Mouse (Mus musculus): ENCODE measurements around the gene Ccz1.
"Not testable (repeated sequence)": the region's sequence is repeated elsewhere in the genome, so short reads cannot be mapped to it uniquely, and the experiment has no call there.

The Ccz1 gene

DNA sequence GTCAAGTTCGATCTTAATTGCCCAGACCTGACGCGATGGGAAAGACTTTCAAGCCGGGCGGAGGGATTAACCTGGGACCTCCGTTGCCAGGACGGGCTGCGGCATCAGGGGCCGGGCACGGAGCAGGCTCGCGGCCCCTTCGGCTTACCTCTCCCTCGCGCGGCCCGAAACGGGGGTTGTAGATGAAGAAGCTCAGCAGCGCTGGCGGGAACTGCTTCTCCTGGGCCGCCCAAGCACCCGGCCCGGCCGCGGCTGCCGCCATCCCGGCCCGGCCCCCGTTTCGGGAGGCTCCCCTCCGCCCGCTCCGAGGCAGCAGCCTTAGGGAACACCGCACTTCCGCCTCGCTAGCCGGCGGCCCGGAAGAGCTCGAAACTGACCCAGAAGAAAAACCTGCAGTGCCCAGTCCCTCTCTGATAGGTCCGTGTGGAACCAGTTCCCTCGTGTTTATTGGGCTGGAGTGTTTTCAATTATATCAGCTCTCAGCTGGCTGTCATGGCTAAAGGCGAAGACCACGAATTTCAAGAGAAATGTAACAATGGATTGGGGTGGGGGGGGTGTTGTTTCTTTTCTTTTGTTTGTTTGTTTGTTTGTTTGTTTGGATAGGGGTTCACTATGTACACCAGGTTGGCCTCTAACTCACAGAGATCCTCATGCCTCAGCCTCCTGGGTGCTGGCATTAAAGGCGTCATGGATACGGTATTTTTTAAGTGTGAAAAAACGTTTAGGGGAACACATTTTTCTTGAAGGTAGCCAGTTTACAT is at the start of gene Ccz1:
Ccz1 (minus strand) TSS at position 327 of the 761 bp plus-strand sequence.
- peak; percentile 77 for DNase-seq (ENCODE audit: low spot score)

DNA sequence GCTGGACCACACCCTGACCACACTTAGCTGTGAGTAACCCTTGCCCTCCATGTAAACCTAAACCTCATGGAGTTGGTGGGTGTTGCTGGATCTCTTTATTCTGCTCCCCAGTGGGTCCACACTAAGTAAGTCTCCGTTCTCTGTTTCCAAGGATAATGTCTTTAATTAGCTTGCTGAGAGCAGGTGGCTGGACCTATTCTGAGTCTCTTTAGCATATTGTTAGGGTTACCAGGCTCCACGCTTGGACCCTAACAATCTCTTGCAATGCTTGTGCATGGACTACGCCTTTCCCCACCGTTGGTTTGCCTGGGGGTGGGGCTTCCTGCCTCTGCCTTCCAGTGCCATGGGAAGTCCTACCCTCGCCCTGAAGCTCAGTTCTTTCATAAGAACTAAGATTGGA is 49.4 kb upstream of the Ccz1 start:
- DNase-seq (ENCODE audit: low spot score) = no peak

DNA sequence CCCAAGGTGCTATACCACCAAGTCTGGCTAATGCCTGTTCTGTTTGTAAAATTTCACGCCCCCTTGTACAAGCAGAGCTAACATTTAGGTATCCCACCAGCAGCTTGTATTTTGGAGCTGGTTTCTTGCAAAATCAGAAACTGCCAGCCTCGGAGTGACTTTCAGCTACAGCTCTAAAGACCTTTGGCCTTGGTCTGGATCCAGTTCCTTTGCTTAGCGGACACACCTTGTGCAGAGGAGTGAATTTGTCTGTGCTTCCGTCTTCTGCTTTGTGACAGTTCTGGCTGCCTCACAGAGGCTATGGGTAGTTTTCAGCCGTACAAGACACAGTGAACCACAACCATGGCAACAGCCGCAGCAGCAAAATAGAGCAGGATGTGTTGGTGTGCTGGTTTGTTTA is 39.7 kb upstream of the Ccz1 start:
- DNase-seq (ENCODE audit: low spot score) = no peak

DNA sequence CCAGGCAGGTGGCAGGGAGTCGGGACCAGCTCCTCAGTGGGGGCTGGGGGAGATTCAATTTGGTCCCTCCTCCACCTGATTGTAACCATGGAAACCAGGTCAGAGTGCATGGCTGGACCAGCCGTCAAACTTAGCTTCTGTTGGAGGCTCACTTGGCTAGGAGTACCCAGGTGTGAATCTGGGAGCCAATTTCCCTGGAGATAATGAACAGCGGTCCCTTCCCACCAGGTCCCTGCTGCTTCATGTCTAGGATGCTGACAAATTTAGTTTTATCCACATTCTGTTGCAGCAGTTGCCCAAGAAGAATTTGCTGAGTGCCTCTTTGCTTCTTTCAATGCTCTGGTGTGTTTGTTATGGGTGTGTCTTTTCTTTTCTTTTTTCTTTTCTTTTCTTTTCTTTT is 38.8 kb upstream of the Ccz1 start:
- DNase-seq (ENCODE audit: low spot score) = no peak

DNA sequence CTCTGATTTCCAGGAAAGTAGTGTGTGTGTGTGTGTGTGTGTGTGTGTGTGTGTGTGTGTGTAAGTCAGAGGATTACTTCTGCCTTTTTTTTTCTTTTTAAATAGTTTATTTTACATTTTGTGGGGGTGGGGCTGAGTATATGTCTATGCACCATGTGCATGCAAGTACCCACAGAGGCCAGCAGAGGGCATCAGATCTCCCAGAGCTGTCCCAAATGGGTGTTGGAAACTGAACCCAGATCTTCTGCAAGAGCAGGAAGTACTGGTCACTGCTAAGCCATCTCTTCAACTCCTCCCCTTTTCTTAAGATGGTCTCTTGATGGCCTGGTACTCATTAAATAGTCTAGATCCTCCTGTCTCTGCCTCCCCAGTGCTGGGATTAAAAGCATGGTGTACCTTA is 36.6 kb upstream of the Ccz1 start:
- no peak for DNase-seq (ENCODE audit: low spot score)

DNA sequence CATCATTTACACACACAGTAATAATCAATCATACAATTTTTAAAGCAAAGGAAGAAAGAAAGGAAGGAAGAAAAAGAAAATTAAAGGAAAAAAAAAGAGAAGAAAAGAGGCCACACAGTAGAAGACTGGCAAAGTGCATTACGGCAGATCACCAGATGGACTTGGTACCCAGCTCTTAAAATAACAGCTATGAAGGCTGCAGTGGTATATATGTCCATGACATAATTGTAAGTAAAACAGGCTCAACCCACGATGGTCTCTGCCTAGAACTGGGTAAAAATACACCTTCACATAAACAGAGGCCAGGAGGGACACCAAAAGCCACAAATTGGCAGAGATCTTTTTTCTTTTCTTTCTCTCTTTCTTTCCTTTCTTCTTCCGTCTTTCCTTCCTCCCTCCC is 35.2 kb upstream of the Ccz1 start:
- DNase-seq (ENCODE audit: low spot score) = no peak

DNA sequence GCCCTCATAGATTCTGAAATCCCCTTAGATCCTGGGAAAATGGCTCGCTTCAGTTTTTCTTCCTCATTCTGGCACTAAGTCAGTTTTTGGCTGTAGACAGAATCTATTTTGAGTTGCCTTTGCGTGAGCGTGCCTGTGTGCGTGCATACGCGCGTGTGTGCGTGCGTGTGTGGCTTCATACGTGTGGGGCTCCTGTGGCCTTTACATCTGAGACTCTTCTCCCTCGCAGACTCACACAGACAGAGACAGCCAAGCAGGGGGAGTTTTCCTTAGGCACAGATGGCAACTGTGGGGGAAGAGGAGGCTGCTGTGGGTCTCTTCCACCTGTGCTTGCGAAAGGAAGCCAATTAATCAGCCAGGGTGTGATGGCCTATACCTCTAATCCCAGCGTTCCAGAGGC is 32.6 kb upstream of the Ccz1 start:
- no peak for DNase-seq (ENCODE audit: low spot score)

DNA sequence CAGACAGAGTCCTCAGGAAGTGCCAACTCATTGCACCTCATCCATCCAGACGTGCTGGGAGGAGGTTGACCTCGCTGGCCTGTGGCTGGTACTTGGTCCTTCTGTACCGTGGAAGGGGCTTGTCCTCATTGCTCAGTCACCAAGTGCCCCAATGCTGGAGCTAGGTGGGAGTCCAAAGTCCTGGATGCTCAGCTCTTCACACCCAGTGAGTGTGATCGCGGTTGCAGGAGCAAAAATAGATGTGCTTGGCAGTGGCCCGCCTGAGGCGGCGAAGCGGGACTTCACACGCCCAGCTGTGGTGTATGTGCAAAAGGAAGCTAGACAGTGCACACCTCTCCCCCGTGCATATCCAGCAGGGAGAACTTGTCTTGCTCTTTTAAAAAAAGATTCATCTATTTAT is 28.5 kb upstream of the Ccz1 start:
- DNase-seq (ENCODE audit: low spot score) = no peak

DNA sequence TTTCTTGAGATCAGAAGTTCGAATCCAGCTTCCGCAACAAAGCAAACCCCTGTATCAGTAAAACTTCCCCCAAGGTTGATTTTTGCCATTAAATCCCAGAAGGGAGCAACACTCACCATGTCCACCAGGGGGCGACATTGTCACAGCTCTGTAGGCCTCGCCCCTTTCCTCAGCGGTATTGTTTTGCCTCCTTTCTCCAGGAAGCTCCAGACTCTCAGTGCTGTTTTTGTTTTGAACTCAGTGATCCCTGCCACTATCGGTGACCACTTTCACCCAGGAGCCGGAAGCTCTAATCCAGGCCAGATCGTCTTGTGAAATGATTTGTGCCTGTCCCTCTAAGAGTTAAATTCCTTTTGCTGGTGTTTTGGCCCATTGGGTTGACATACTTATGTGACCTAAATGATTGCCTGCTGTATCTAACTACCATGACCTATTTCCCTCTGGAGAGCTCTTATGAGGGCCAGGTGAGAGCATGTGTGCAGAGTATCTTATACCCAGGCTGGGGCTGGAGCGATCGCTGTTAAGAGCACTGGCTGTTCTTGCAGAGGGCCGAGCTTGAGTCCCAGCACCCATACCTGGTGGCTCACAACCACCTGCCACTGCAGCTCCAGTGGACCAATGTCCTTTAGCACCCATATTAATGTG is 26.2 kb upstream of the Ccz1 start:
- peak; percentile 63 for DNase-seq (ENCODE audit: low spot score)

DNA sequence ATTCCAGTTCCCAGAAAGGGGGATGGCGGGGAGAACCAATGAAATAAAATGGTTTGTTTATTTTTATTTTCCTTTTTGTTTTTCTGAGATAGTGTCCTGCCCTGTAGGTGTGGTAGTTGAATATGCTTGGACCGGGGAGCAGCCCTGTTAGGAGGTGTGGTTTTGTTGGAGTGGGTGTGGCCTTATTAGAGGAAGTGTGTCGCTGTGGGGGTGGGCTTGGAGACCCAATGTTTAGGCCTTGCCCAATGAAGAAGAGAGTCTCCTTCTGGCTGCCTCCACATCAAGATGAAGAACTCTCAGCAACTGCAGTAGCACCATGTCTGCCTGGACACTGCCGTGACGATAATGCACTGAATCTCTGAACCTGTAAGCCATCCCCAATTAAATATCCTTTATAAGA is 25.2 kb upstream of the Ccz1 start:
- no peak for DNase-seq (ENCODE audit: low spot score)

DNA sequence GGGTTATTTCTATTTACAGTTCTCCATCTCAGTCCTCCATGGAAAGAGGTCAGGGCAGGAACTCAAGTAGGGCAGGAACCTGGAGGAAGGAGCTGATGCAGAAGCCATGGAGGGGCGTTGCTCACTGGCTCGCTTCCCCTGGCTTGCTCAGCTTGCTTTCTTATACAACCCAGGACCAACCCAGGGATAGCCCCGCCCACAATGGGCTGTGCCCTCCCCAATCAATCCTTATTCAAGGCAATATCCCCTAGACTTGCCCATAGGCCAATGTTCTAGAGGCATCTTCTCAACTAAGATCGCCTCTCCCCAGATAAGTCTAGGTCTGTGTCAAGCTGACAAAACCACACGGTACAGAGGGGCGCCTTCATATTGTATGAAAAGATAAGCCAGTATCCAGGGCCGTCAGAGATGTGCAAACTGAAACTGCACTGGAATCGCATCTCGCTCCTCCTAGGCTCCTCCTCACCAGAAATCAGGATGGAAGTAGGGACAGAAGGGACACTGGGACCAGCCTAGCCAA is 24.5 kb upstream of the Ccz1 start:
- DNase-seq (ENCODE audit: low spot score) = no peak

DNA sequence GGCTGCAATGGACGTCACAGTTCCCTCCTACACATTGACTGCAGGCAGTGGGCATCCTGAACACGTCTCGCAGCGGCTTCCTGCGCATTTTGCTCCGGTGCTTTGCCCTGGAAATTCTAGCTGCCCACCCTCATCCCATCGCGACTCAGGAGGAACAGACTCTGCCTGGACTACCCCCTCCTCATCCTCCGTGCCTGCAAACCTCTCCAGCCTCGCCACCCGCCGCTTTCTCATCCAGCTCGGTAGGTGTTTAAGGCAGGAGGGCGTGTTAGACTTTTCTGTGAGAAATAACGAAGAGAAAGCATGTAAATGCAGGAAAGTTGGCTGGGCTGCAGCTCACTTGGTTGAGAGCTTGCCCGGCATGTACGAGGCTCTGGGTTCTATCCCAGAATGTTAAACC is 22.3 kb upstream of the Ccz1 start:
- DNase-seq (ENCODE audit: low spot score) = no peak

DNA sequence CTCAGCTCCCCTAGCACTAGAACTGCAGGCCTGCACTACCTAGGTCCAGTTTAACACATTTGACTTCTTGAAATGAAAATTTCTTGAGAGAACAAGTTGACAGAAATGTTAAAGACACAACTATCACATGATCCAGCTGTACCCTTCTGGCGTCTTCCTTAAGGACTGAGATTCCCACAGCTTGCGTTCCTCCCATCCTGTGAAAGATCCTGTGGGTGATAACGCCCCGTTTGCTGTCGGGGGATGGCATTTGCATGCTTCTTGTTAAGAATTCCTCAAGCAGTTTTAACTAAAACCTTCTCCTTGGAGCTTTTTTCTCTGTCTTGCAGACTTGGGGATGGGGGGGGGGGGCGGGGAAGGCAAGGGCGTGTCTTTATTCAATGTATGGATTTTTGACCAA is 19.9 kb upstream of the Ccz1 start:
- DNase-seq (ENCODE audit: low spot score) = no peak

DNA sequence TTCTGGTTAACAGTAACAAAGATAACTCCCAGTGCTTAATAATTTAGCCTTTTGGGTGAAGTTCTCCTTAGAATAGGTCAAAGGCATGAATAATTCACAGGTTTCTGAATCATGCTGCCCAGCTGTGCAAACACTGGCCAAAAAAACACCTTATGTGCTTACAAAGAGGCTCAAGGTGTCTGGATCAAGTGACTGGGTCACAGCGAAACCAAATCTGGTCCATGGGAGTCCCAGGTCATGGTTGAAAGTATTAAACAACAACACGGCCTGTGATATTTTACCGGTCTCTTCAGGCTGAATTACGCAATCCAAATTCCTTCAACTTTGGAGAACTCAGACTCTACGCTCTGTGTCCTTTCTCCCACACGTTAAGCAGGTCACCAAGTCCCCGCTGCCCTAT is 17.8 kb upstream of the Ccz1 start:
- no peak for DNase-seq (ENCODE audit: low spot score)

DNA sequence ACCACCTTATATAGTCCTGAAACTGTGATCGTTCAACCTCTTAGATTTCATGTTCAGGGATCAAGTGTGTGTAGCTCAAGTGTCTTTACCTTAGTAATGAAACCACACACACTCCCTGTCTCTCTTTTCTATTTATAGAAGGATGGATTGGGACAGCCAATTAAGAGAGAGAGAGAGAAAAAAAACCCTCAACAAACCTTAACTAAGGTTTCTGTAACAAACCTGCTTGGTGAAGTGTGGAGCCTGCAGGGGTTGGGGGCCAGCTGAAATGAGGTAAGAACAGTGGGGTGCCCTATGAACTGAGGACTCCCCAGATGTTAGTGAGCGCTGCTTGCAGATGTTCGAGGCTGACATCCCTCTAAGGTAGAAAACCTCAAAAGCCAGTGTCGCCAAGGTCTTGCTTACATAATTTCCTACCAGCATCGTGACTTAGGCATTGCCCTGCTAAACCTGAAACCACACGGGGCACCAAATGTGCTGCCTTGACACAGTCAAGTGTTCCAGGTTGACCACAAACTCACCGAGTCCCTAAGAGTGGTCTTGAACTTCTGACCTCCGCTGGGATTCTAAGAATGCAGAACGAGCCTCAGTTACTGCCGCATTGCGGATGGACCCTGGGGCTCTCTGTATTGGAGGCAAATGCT is 12.1 kb upstream of the Ccz1 start, which contains the start of gene Ocm:
Ocm (minus strand) TSS at position 51 of the 644 bp plus-strand sequence.
- DNase-seq (ENCODE audit: low spot score) = no peak

DNA sequence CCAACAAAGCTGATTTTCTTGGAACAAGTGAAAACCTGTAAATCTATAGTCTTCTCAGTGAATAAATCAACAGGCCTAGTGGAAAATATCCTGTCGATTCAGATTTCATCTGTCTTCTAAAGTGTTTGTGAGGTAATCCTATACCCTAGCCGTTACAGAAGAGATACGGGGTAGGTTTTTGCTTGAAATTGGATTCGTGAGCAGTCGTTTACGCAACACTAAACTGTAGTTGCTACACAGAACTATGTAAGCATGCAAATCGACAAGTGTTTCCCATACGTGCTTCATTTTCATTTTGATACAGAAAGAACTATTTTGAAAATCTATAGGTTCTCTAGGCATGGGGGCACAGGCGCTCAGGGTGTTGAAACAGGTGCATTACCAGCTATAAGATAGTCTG is 1.2 kb upstream of the Ccz1 start:
- DNase-seq (ENCODE audit: low spot score) = no peak

DNA sequence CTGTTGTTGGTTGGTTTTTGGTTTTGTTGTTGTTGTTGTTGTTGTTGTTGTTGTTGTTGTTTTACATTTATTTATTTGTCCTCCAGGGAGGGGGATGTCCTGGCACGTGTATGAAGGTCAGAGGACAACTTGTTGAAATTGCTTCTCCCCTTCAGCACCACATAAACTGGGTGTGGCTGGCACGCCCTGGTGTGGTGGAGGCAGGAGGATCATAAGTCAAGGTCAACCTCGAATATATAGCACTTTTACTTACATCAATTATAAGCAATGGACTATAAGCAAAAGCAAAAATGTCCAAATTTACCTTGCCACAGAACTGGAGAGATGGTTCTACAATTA is 604 bp upstream of the Ccz1 start:
- no peak for DNase-seq (ENCODE audit: low spot score)

DNA sequence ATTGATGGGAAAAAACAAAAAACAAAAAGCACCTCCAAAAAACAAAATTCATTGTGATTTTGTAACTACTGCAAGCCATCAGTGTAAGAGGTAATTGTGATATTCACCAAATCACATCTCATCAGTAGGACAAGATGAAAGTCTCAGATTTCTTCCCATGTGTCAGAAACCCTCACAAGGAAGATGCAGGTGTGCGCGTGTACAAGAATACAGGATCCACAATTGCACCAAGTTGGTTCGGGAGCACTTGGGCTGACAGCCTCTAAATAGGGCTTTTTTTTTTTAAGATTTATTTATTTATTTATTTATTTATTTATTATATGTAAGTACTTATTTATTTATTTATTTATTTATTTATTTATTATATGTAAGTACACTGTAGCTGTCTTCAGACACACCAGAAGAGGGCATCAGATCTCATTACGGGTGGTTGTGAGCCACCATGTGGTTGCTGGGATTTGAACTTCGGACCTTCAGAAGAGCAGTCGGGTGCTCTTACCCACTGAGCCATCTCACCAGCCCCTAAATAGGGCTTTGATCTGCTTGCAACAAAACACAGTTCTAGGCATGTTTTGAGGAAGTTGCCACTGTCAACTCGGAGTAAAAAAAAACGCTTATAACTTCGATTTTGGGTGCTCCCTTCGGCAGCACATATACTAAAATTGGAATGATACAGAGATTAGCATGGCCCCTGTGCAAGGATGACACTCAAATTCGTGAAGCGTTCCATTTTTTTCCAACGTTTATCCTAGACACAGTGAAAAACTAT is 1.1 kb downstream of the Ccz1 start:
- not testable (repeated sequence) for DNase-seq (ENCODE audit: low spot score)

DNA sequence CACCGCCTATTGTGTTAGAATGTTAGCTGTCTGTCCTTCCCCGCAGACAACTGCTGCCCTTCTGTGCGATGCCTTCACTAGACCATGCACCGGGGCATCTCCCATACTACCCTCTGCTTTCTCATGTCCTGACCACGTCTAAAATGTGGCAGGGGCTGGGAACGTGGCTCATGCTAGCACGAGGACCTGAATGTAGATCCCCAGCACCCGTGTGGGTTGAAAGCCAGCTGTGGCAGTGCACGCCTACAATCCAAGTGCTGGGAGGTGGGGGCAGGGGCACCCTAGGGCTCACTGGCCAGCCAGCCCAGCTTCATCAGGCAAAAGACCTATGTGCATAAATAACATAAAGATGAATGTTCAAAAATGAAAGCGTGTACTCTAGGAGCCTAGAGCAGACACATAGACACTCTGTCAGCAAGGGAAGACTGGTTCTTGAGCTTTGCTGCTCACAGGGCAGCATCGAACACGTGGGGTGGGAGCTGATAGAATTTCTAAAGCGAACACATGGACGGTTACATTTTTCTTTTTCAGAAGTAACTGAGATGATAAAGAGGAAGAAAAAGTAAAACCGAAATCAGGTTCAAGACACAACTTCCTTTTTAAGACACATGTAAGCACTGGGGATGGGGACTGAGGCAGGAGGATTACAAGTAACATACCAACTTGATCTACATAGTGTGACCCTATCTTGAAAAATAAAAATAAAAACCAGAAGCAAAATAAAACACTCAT is 12.1 kb downstream of the Ccz1 start:
- no peak for DNase-seq (ENCODE audit: low spot score)

DNA sequence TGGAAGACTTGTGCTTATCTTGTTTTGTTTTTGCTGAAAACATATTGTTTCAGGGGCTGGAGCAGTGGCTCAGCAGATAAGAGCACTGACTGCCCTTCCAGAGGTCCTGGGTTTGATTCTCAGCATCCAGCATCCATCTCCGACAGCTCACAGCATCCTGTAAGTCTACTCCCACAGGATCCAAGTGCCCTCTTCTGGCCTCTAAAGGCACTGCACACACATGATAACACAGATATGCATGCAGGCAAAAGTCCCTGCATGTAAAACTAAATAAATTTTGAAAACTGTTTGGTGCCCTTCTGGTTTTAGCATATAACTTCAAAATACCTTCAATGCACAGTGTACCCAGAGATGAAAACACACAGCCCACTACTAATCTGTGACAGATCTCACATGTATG is 15.3 kb downstream of the Ccz1 start:
- no peak for DNase-seq (ENCODE audit: low spot score)

DNA sequence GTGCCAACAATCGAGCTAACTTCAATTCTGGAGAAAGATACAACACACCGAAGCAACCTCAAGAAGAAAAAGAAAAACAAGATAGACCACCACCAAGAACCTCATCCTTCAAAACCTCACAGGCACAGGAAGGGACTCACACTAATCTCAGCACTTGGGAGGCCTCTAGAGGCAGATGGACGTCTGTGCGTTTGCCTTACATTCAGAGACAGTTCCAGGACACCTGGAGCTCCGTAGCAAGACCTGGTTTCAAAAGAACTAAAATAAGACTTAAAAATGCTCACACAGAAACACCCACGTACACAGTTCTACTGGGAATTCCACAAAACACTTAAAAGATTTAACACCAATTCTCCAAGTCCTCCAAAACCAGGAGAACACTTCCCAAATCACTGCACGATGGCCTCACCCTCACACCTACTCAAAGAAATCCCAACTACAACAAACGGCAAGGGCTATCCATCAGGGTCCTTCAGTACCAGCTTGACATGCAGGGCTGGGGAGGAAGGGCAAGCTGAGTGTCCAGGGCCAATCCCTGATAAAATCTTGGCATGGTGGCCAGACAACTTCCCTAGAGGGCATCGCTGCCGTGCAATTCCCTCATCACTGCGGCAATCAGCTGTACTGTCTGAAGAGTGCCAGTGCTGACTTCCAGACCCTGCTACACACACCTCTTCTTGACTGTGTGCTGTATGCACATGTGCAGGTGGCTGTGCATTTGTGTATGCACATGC is 19.9 kb downstream of the Ccz1 start:
- no peak for DNase-seq (ENCODE audit: low spot score)

All from ovary, postnatal 36 days (tissue).